Mouse (Mus musculus): ENCODE results near the gene Sik1.

DNA sequence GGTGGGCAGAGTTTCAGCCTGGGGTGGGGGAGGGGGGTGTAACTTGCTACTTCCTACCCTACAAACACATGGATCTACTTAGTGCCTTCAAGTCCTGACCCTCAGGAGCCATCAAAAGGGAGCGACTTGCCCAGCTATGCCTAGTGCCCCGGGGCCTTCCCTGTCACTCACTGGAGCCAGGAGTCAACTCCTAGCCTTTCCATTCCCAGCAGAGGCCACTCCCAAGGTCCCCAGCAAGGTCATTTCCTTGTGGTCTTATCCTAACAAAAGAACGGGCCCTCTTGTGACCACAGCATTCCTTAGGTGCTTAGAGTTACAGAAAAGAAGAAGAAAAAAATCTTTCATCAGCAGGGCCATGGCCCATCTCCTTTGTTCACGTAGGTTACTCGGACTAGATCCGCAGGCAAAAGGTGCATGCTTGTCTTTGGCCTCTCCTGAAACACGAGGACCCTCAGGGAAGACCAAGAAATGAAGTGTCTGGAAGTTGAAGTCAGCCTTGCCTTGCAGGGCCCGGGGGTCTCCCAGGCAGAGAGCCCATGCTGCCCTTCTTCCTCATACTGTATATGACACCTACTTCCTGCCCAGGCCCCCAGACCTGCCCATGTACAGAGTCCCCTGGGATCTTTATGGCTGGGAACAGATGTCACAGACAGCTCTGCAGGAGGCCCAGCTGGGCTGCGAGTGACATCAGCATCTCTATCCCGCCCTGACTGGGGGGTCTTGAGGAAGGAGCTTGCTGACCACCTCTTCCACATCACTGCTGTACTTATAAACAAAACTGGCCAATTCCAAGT is 47.3 kb downstream of the Sik1 start:
- TF ChIP-seq HCFC1 (IDR thresholded peaks at IDR 0.05; ENCODE audit: low read depth, low read length) (no peak), EP300 (IDR thresholded peaks at IDR 0.05; ENCODE audit: low read length) (peak; percentile 47; the same call in 1 of the 2 replicates), MAFK (IDR thresholded peaks at IDR 0.05; ENCODE audit: insufficient replicate concordance, low read length) (no peak), POLR2AphosphoS2 (IDR thresholded peaks at IDR 0.05; ENCODE audit: low read depth, low read length) (no peak), POLR2A (IDR thresholded peaks at IDR 0.05; ENCODE audit: low read depth, low read length) (no peak), NELFE (IDR thresholded peaks at IDR 0.05; ENCODE audit: low read depth, low read length) (no peak), GABPA (IDR thresholded peaks at IDR 0.05; ENCODE audit: insufficient replicate concordance, low read depth, low read length) (no peak), USF1 (IDR thresholded peaks at IDR 0.05; ENCODE audit: low read depth, low read length) (no peak), SIN3A (IDR thresholded peaks at IDR 0.05; ENCODE audit: low read length) (no peak), E2F4 (IDR thresholded peaks at IDR 0.05; ENCODE audit: insufficient replicate concordance, low read depth, low read length) (no peak), ETS1 (conservative IDR thresholded peaks at IDR 0.05; ENCODE audit: low read depth, low read length) (peak; percentile 95), ZNF384 (IDR thresholded peaks at IDR 0.05; ENCODE audit: low read depth, low read length) (no peak), MAX (IDR thresholded peaks at IDR 0.05; ENCODE audit: low read length) (no peak), CHD1 (IDR thresholded peaks at IDR 0.05; ENCODE audit: low read depth, low read length) (no peak)

Measured in CH12.LX (cell line).